Mouse (Mus musculus) heart, embryonic 13.5 days (tissue): ENCODE results near the gene Tle2. TPM values are rescaled to one million over a fixed set of nuclear protein-coding genes. Genes with fewer than 3 reads are reported as not detected.
A peak's percentile ranks its signal among the peaks of the same experiment; 100 is the strongest.

Experiments
- ATAC-seq: fragments of 200-750 bp; cut with Nextera tagmentation; 2 replicates; pipeline ENCODE4 v1.8.0; 2017; ENCODE audit warnings: moderate TSS enrichment; ENCODE audit not compliant: insufficient number of reproducible peaks, low FRiP score, low TSS enrichment; ENCODE audit errors: extremely low read depth
- H3K27ac ChIP-seq: fragments of 300-500 bp; sonication (generic); replicated peaks from 2 replicates; pipeline ENCODE4 v1.5.1; 2015; ENCODE audit warnings: moderate library complexity, mild to moderate bottlenecking, inconsistent platforms
- H3K27me3 ChIP-seq: fragments of 300-500 bp; sonication (generic); replicated peaks from 2 replicates; pipeline ENCODE4 v1.6.1; 2015; ENCODE audit warnings: mild to moderate bottlenecking, inconsistent platforms
- H3K36me3 ChIP-seq: fragments of 300-500 bp; sonication (generic); 2 replicates; pipeline ENCODE4 v1.6.1; 2015; ENCODE audit warnings: mild to moderate bottlenecking, inconsistent platforms
- H3K4me1 ChIP-seq: fragments of 300-500 bp; sonication (generic); 2 replicates; pipeline ENCODE4 v1.6.1; 2015; ENCODE audit warnings: inconsistent platforms
- H3K4me2 ChIP-seq: fragments of 300-500 bp; sonication (generic); 2 replicates; pipeline ENCODE4 v1.6.1; 2015; ENCODE audit warnings: inconsistent platforms, mild to moderate bottlenecking, moderate library complexity
- H3K4me3 ChIP-seq: fragments of 300-500 bp; sonication (generic); 2 replicates; pipeline ENCODE4 v1.5.1; 2015; ENCODE audit warnings: moderate library complexity, mild to moderate bottlenecking, inconsistent platforms
- H3K9ac ChIP-seq: fragments of 300-500 bp; sonication (generic); 2 replicates; pipeline ENCODE4 v1.6.1; 2015; ENCODE audit warnings: inconsistent platforms, mild to moderate bottlenecking, moderate library complexity
- H3K9me3 ChIP-seq: fragments of 300-500 bp; sonication (generic); 2 replicates; pipeline ENCODE4 v1.6.1; 2016; ENCODE audit warnings: inconsistent platforms
- WGBS: fragments of 180-500 bp; shearing (Covaris S2); methylation state at CpG from one replicate; pipeline ENCODE4 v1.1.7; 2015; ENCODE audit warnings: mixed read lengths; 5-methylcytosine and 5-hydroxymethylcytosine counted together
- polyA plus RNA-seq: library from polyadenylated mRNA; unstranded; fragments of >200 nt; fragmentation: Nextera tagmentation; extraction: Ambion mirVana; gene quantifications from 2 replicates; pipeline ENCODE4 v1.2.1, GENCODE M21; 2015

Tle2 gene
- polyA plus RNA-seq, 1 experiment from 2014 or later: 23.4 TPM

DNA sequence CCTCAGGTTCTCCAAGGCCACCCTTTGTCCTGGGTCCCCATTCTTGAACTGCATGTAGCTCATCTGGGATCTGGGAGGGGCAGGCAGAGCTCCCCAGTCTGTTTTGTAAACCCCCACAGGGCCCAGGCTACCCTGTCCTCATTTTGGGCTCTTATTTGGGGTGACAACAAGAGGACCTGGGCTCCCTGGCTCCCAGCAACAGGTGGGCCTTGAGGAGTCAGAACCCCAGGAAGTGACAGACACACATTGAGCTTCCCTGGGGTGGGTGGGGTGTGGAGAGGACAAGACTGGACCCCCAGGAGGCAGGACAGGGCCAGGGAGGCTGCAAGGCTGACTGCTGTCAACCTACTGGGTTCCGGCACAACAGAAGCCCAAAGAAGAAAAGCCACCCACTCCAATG, 30.7 kb upstream of the Tle2 start:
- 68% methylated on average over 1 of the region's 1 CpGs for WGBS
- peak overlapping the region; percentile 99 for H3K4me2 ChIP-seq
- H3K36me3 ChIP-seq: peaks cover 14% of the 10 kb centered on the region
- H3K4me3 ChIP-seq: peak overlapping the region; percentile 94
- 0 out of 2 replicates have a peak overlapping the region, but pooled peaks have one; percentile 62 for H3K27ac ChIP-seq
- H3K27me3 ChIP-seq: no peaks in the 10 kb centered on the region
- H3K4me1 ChIP-seq: peaks cover 47% of the 10 kb centered on the region
- no peaks in the 10 kb centered on the region for H3K9me3 ChIP-seq
- no peak for ATAC-seq
- peak overlapping the region; percentile 97 for H3K9ac ChIP-seq

DNA sequence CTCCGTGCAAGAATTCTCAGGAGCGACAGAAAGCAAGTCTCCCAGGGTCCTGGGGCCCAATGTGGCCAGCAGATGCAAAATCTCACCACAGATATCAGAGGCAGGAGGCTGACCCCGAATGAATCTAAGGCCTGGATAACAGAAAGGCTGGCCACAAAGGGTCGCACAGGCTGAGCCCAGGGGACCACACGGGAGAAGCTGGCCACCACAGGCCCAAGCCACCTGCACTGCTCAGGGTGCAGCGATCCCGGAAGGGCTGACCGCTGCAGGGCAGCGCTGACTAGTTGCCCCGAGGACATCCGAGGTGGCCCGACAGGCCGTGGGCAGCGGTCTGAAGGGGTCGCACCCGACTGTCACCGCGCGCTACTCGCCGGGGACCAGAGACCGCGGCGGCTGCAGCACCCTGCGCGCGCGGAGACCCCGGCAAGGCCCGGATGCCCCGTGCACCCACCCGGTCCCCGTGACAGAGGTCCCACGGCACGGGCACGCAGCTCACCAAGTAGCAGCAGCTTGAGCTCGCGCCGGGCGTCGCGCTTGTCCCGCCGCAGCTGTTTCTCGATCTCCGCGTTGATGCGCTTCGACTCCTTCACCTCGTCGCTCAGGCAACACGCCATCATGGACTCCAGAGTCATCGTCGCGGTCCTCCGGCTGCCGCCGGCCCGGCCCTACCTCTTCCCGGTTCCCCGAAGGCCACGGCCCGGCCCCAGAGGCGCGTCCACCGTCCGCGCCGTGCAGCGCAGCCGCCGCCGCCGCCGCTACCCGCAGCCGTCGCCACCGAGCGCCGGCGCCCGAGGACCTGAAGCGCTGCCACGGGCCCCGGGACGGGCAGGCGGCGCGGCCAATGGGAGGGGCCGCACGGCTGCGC, 29.8 kb upstream of the Tle2 start:
- Histone ChIP-seq H3K4me1 (peaks cover 45% of the 10 kb centered on the region), H3K4me3 (peak overlapping the region; percentile 94), H3K36me3 (peaks cover 6% of the 10 kb centered on the region), H3K9ac (peak overlapping the region; percentile 97), H3K4me2 (peak overlapping the region; percentile 99), H3K27me3 (no peaks in the 10 kb centered on the region), H3K9me3 (no peaks in the 10 kb centered on the region), H3K27ac (peak overlapping the region; percentile 62)
- ATAC-seq: no peak
- under 1% methylated on average over 83 of the region's 93 CpGs for WGBS

DNA sequence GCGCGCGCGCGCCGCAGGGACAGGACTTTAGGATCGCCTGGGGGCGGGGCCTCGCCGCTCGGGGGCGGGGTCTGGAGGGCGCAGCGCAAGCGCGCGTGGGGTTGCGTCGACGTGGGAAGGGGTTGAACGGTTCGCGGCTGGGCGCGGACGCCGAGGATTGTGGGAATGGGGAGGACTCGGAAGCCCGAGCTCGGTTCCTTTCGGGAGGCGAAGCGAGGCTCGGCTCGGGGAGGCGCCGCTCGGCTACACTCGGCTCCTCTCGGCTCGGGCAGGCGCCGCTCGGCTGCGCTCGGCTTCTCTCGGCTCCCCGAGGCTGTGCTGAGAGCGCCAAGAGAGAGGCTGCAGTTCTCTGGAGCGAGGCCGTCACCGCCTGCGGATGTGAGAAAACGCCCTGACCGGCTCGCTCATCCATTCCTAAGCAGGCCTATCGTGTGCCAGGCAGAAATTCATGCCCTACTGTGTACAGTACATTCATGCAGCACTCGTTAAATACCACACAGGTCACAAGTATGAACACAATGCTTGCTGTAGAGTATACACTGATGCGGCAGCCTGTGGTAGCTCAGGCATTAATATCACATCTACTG, 29.1 kb upstream of the Tle2 start, which contains the start of gene Gna11:
TSS of gene Gna11 (minus strand) at position 30 of the 587 bp plus-strand sequence.
- H3K9me3 ChIP-seq: no peaks in the 10 kb centered on the region
- ATAC-seq: peak; percentile 88
- no peaks in the 10 kb centered on the region for H3K27me3 ChIP-seq
- under 1% methylated on average over 56 of the region's 59 CpGs for WGBS
- H3K4me3 ChIP-seq: peak within 1 kb of the TSS; percentile 94
- H3K36me3 ChIP-seq: no peaks in the 10 kb centered on the region
- H3K4me2 ChIP-seq: peak within 1 kb of the TSS; percentile 99
- H3K9ac ChIP-seq: peak within 1 kb of the TSS; percentile 97
- H3K27ac ChIP-seq: peak within 1 kb of the TSS; percentile 76
- H3K4me1 ChIP-seq: peaks cover 45% of the 10 kb centered on the region

DNA sequence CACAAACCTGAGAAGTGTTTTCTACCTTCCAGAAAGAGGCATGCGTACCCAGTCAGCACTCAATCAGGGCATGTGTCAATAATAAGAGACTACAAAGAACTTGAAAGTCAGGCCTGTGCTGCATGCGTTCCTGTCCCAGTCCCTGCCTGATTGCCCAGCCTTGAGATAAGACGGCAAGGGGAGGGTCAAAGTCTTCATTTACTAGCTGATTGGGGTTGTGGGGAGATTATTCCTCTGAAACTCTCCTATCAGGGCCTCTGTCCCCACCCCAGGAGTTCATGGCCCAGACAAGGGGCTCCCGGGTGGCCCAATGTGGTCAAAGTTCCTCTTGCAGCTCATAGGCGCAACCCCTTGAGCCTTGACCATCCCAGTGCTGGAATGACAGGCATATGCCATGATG, 28.0 kb upstream of the Tle2 start:
- Histone ChIP-seq H3K9ac (peak overlapping the region; percentile 71), H3K9me3 (no peaks in the 10 kb centered on the region), H3K27ac (no peak overlapping the region), H3K4me2 (no peak overlapping the region), H3K4me3 (no peak overlapping the region), H3K36me3 (no peaks in the 10 kb centered on the region), H3K27me3 (no peaks in the 10 kb centered on the region), H3K4me1 (peaks cover 43% of the 10 kb centered on the region)
- 42% methylated on average over 5 of the region's 5 CpGs for WGBS
- no peak for ATAC-seq

DNA sequence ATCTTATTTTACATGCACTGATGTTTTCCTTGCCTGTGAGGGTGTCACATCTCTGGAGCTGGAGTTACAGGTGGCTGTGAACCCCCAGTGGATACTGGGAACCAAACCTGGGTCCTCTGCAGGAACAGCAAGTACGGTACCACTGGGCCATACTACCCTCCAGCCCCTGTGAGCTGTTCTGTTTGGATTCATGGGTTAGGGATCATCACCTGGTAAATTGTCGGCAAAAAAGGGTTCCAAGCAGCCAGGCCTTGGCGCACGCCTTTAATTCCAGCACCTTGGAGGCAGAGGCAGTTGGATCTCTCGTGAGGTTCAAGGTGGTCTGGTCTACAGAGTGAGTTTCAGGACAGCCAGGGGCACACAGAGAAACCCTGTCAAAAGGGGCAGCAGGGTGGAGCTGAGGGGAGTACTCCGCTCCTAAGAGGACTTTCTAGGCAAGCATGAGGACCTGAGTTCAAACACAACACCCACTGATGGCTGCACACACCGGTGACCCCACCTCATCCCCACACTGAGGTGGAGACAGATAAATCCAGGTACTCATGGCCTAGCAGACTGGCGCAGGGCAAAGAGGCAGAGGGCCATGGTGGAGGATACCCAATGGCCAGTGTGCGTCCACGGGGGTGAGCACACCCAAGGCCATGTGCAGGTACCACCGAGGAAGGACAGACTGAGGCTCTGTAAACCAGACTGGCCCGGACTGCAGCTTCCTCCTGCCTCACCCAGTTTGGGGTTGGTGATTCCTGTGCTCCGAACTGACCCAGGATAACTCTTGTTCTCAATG, 27.4 kb upstream of the Tle2 start:
- 92% methylated on average over 13 of the region's 13 CpGs for WGBS
- Histone ChIP-seq H3K36me3 (no peaks in the 10 kb centered on the region), H3K4me3 (no peak overlapping the region), H3K4me2 (no peak overlapping the region), H3K4me1 (peaks cover 42% of the 10 kb centered on the region), H3K27me3 (no peaks in the 10 kb centered on the region), H3K27ac (no peak overlapping the region), H3K9me3 (no peaks in the 10 kb centered on the region), H3K9ac (peak overlapping the region; percentile 71)
- no peak for ATAC-seq

DNA sequence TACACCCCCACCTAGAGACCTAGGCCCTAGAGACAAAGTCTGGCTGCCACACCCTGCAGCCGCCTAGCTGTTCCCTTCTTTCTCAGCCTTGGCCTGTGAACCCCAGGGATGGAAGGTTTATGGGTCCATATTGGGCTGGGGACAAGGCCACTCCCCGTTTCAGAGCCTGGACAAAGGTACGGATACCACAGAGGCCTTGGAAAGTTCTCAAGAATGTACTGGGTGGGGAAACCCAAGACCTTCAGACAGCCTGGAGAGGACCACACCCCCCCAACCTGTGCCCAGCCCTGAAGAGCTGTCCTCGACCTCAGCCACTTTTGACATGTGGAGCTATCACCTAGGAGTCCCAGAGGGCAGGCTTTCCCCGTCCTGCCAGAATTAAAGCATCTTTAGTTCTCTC, 25.4 kb upstream of the Tle2 start:
- H3K9me3 ChIP-seq: no peaks in the 10 kb centered on the region
- H3K9ac ChIP-seq: 0 out of 2 replicates have a peak overlapping the region, but pooled peaks have one; percentile 4
- no peak overlapping the region for H3K4me2 ChIP-seq
- H3K27ac ChIP-seq: no peak overlapping the region
- H3K36me3 ChIP-seq: no peaks in the 10 kb centered on the region
- H3K4me3 ChIP-seq: no peak overlapping the region
- no peaks in the 10 kb centered on the region for H3K27me3 ChIP-seq
- ATAC-seq: no peak
- WGBS: 65% methylated on average over 5 of the region's 5 CpGs
- H3K4me1 ChIP-seq: peaks cover 22% of the 10 kb centered on the region

DNA sequence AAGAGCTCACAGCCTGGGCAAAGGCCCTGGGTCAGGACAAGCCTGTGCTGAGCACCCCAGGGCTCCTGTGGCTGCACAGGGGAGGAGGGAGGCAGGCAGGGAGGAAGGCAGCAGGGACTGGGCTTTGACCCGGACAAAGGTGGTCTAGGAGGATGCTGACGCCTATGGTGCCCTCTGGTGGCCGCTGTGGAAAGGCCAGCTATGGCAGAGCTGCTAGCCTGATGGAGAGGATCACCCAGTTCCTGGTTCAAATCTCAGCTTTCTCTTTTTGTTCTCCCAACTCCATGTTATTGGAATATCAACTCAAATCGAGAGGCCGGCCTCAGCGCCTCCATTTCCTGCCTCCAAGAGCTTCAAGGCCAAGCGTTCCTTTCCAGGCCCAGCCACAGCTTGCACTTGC, 24.1 kb upstream of the Tle2 start:
- Histone ChIP-seq H3K36me3 (no peaks in the 10 kb centered on the region), H3K4me1 (peaks cover 18% of the 10 kb centered on the region)
- 10% methylated on average over 7 of the region's 7 CpGs for WGBS

DNA sequence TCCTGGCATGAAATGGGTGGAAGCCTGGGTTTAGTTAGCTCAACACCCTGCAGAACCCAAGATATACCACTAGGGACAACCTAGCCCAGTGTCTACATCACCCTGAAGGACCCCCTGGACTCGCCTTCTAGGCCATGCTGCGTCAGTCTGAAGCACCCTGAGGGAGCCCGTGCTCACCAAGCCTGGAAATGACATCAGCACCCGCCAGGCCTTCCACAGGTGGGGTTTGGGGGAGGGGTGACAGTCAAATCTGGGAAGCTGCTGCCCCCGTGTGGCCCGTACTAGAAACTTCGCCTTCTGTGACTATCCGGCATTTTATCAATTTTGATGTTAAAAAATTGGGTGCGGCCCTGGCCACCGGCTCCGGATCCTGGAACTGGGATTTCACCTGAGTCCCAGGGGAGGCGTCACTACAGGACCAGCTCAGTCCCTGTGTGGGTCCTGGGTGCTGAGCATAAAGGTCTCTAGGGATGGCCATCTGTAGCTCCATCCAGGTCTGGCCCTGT, 22.7 kb upstream of the Tle2 start:
- H3K4me2 ChIP-seq: no peak overlapping the region

More for the DNA sequence above, 24.1 kb upstream of the Tle2 start:
- no peak for ATAC-seq
- H3K9ac ChIP-seq: no peak overlapping the region
- no peak overlapping the region for H3K4me3 ChIP-seq
- H3K9me3 ChIP-seq: no peaks in the 10 kb centered on the region
- H3K27ac ChIP-seq: no peak overlapping the region
- H3K4me2 ChIP-seq: no peak overlapping the region
- no peaks in the 10 kb centered on the region for H3K27me3 ChIP-seq

DNA sequence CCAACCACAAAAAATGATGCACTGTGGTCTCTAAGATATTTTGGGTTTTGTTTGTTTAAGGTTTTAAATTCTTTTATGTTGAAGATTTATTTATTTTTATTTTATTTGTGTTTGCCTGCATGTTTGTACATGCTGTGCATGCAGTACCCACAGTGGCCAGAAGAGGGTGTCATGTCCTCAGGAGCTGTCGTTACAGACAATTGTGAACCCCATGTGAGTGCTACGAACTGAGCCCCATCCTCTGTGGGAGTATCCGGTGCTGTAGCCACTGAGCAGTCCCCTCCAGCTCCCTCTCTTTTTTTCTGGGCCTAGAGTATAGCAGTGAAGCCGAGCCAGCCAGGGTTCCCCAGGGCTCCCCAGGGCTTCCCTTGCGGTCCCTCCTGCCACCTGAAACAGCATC, 21.1 kb upstream of the Tle2 start:
- H3K4me2 ChIP-seq: no peak overlapping the region
- H3K9me3 ChIP-seq: no peaks in the 10 kb centered on the region

More for the DNA sequence above, 22.7 kb upstream of the Tle2 start:
- 4% methylated on average over 12 of the region's 12 CpGs for WGBS
- H3K4me3 ChIP-seq: no peak overlapping the region
- H3K27ac ChIP-seq: peak overlapping the region; percentile 51; the same call in 1 of the 2 replicates
- peak overlapping the region; percentile 54; the same call in 1 of the 2 replicates for H3K9ac ChIP-seq
- peaks cover 7% of the 10 kb centered on the region for H3K4me1 ChIP-seq
- H3K36me3 ChIP-seq: no peaks in the 10 kb centered on the region
- no peaks in the 10 kb centered on the region for H3K9me3 ChIP-seq
- H3K27me3 ChIP-seq: no peaks in the 10 kb centered on the region
- peak; percentile 77 for ATAC-seq

DNA sequence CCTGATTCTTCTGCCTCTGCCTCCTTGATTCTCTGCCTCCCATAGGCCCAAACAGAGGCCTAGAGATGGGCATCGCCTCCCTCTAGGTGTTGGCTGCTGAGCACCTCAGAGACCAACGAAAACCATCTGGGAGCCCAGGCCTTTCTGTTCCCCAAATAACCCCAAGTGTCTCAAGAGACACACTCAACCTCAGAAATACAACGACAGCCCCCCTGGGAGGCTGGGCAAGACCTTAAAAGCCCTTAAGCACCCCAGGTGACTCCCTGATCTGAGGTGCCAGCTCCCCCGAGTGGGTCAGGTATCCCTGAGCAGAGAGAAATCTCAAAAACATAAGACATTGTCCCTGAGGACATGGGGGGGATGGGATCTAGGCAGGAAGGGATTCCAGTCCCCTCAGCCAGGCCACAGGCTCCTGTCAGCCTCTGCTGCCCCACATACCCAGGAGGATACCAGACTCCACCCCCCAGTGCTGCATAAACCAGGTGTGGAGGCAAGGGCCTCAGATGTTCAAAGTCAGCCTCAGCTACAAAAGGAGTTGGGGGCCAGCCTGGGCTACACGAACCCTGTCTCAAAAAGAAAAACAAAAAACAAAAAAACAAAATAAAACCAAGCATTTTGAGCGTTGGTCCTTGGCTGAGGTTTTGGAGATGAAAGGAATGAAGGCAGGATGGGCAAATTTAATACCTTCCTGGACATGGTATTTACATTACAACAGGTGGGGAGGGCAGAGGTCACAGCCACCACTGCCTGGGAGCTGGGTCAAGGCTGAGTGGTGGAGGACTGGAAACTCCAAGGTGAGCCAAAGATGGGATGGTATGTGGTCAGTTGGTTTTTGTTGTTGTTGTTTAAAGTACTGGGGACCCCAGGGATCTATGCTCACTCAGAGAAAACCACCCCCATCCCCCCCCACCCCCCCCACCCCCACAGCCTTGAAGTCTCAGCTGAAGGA, 20.3 kb upstream of the Tle2 start:
- Histone ChIP-seq H3K27ac (no peak overlapping the region), H3K9ac (no peak overlapping the region), H3K27me3 (no peaks in the 10 kb centered on the region), H3K4me1 (peaks cover 11% of the 10 kb centered on the region), H3K4me3 (no peak overlapping the region), H3K36me3 (no peaks in the 10 kb centered on the region), H3K9me3 (no peaks in the 10 kb centered on the region), H3K4me2 (no peak overlapping the region)
- 79% methylated on average over 6 of the region's 6 CpGs for WGBS
- no peak for ATAC-seq

More for the DNA sequence above, 21.1 kb upstream of the Tle2 start:
- Histone ChIP-seq H3K4me1 (peaks cover 7% of the 10 kb centered on the region), H3K9ac (no peak overlapping the region), H3K4me3 (no peak overlapping the region), H3K36me3 (no peaks in the 10 kb centered on the region), H3K27me3 (no peaks in the 10 kb centered on the region), H3K27ac (no peak overlapping the region)
- WGBS: 86% methylated on average over 5 of the region's 5 CpGs
- no peak for ATAC-seq
